Mouse (Mus musculus): ENCODE measurements around the gene Spsb2. TPM values are rescaled to one million over a fixed set of nuclear protein-coding genes. Genes with fewer than 3 reads are reported as not detected.
"Not testable (repeated sequence)": the region's sequence is repeated elsewhere in the genome, so short reads cannot be mapped to it uniquely, and the experiment has no call there.

Spsb2 gene
- total RNA-seq, 2 experiments from 2014 or later: 10.5 to 11.7 TPM

DNA sequence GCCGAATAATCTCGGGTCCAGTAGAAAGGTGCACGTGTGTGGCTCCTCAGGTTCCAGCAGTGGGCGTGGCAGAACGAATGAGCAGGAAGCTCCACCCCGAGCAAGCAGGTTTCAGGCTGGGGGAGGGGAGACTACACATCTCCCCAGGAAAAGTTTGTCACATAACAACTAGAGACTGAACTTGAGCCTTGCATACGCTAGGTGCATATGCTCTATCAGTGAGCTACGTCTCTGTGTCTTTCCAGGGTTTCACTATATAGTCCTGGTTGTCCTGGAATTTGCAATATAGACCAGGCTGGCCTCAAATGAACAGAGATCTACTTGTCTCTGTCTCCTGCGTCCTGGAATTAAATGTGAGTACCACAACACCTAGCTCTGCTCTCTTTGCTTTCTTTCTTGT, 6.1 kb upstream of the Spsb2 start:
- not testable (repeated sequence) for DNase-seq (ENCODE audit: low spot score in 2 of 2)

DNA sequence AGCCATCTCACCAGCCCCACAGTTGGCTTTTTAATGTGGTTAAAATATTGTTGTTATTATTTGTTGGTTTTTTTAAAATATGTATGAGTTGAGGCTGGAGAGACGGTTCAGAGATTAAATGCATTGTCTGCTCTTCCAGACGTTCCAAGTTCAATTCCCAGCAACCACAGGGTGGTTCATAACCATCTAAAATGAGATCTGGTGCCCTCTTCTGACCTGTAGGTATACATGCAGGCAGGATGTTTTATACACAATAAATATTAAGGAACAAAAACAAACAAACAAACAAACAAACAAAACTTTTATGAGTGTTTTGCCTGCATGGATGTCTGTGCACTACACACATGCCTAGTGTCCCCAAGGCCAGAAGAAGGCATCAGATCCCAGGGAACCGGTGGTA, 5.4 kb upstream of the Spsb2 start:
- DNase-seq (ENCODE audit: low spot score in 2 of 2): no peak

DNA sequence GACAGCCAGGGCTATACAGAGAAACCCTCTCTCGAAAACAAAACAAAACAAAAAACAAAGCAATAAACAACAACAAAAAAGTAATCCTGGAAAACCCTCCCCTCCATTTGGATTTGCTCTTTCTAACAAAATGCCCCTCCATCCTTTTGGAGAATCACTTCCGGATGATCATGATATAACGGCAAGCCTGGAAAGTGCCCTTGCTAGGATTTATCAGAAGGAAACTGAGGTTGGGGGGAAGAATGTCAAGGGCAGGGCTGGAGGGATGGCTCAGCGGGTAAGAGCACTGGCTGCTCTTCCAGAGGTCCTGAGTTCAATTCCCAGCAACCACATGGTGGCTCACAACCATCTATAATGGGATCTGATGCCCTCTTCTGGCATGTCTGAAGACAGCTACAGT, 4.8 kb upstream of the Spsb2 start:
- DNase-seq (ENCODE audit: low spot score in 2 of 2): not testable (repeated sequence)

DNA sequence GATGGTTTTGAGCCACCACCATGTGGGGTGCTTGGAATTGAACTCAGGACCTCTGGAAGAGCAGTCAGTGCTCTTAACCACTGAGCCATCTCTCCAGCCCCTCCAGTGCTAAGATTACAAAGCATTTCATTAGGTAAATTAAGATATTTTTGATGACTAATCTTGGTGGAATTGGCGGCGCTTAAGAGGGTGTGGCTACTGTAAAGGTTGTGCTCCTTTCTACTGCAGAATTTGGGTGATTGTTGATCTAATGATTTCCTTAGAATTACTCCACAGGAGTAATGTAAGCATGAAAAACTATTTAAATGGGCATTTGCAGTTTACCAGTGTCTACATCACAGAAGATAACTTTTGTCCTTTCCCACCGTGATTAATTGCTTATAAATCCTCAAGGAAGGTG, 4.1 kb upstream of the Spsb2 start:
- no peak for DNase-seq (ENCODE audit: low spot score in 2 of 2)

DNA sequence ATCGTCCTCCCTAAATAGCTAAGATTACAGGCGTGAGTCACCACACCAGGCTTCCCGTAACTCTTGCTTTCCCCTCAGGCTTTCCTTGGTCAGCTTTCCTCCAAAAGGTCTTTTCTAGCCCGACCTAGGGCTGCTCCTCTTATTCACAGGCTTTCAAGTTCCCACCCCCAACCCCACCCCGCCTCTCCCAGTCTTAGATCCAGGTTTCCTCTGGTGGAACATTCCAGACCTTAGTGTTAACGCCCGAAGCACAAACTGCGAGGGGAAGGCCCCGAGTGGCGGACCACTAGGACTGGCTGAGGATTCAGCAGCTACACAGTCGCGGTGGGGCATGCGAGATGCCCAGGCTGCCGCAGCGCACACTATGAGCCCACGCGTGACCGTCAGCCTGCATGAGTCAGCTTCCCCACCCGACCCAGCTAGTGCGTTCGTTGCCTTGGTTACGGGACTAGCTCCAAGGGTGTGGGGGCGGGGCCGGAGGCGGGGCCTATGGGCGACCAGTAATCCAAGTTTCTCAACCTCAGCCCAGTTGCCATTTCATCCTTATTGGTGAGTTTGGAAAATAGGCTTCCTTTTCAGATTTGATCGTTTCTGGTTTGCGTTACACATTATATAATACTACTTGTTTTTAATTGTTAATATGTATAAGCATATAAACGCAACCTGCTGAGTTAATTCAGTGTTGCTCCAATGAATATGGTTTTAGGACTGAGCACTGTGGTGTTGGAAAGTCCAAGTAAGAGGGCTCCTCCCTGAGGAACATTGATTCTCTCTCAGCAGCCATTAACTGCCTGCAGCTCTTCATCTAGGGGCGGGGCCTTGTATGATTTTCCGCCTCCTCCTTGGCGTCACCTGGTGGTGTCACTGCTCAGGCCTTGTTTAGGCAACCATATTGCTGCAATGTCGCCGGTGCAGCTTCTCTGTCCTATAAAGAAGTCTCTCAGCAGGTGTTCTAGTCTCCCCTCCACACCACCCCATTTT, 2.8 kb upstream of the Spsb2 start:
- peak; percentile 90 to 95 for DNase-seq (ENCODE audit: low spot score in 2 of 2)

DNA sequence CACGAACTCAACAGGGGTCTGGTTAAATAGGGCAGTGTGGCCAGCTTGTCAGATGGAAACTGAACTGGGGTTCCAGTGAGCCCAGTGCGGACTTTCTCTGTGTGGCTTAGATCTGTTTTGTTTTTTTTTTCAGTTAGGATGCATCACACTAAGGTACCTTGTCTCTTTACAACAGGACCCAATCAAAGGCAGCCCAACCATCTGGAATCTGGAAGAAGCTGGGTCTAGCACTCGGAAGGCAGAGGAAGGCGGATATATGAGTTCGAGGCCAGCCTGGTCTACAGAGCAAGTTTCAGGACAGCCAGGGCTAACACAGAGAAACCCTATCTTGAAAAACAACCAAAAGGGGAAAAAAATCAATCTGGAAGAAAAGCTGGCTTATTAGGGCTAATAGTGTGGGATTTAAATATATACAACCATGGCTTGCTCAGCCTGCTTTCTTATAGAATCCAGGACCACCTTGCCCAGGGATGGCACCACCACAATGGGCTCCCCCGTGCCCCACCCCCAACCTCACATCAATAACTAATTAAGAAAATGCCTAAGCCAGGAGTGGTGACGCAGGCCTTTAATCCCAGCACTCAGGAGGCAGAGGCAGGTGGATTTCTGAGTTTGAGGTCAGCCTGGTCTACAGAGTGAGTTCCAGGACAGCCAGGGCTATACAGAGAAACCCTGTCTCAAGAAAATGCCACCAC, 1.9 kb upstream of the Spsb2 start:
- DNase-seq (ENCODE audit: low spot score in 2 of 2): no peak

DNA sequence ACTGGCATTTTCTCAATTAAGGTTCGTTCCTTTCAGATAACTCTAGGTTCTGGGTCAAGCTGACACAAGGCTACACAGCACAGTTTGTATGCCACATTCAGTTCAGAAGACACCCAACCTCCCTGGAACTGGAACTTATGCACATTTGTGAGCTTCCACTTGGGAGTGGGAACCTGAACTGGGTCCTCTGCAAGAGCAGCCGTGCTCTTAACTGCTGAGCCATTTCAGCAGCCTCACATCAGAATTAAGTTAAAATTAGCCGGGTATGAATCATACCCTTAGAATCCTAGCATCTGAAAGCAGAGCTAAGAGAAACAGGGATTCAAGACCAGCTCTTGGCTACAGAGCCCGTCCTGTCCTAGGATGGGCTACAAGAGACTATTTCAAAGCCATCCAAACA, 1.1 kb upstream of the Spsb2 start:
- DNase-seq (ENCODE audit: low spot score in 2 of 2): no peak

DNA sequence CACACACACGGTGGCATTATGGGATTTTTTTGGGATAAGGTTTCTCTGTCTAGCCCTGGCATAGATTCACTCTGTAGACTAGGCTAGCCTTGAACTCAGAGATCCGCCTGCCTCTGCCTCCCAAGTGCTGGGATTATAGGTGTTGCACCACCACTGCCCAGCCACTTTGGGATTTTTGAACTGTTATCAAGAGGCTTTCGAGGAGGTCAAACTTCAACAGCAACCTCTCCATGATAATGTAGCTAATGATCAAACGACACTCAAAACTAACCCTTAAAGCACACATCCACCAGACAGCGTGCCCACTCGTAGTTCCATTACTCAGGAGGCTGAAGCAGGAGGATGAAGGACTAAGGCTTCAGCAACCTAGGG, 489 bp upstream of the Spsb2 start:
- no peak for DNase-seq (ENCODE audit: low spot score in 2 of 2)

DNA sequence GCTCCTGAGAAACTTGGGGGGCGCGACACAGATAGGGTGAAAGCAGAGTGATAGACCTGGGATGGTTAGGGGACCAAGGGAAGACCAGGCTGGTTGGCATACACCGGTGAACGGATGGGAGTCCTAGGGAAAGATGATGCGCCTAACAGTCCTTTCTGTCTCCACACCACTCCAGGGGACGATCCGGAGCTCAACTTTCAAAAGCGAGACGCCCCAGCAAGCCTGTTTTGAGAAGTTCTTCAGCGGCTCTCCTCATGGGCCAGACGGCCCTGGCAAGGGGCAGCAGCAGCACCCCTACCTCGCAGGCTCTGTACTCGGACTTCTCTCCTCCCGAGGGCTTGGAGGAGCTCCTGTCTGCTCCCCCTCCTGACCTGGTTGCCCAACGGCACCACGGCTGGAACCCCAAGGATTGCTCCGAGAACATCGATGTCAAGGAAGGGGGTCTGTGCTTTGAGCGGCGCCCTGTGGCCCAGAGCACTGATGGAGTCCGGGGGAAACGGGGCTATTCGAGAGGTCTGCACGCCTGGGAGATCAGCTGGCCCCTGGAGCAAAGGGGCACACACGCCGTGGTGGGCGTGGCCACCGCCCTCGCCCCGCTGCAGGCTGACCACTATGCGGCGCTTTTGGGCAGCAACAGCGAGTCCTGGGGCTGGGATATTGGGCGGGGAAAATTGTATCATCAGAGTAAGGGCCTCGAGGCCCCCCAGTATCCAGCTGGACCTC, 752 bp downstream of the Spsb2 start:
- peak; percentile 75 to 86 for DNase-seq (ENCODE audit: low spot score in 2 of 2)

DNA sequence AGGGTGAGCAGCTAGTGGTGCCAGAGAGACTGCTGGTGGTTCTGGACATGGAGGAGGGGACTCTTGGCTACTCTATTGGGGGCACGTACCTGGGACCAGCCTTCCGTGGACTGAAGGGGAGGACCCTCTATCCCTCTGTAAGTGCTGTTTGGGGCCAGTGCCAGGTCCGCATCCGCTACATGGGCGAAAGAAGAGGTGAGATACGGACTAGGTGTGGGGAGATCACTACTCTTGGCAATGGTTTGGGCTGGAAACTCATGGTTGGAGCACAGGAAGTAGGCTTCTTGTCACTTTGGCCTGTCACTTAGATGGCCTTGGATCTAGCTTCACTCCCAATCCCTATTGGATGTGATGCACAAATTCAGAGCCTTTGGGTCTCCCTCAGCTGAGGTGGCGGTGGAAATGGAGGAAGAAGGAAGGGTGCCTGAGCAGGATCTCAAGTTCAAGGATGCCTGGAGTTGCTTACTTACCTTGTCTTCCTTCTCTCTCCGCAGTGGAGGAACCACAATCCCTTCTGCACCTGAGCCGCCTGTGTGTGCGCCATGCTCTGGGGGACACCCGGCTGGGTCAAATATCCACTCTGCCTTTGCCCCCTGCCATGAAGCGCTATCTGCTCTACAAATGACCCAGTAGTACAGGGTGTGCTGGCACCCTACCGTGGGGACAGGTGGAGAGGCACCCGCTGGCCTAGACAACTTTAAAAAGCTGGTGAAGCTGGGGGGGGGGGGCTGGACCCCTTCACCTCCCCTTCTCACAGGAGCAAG, 1.5 kb downstream of the Spsb2 start:
- no peak for DNase-seq (ENCODE audit: low spot score in 2 of 2)

DNA sequence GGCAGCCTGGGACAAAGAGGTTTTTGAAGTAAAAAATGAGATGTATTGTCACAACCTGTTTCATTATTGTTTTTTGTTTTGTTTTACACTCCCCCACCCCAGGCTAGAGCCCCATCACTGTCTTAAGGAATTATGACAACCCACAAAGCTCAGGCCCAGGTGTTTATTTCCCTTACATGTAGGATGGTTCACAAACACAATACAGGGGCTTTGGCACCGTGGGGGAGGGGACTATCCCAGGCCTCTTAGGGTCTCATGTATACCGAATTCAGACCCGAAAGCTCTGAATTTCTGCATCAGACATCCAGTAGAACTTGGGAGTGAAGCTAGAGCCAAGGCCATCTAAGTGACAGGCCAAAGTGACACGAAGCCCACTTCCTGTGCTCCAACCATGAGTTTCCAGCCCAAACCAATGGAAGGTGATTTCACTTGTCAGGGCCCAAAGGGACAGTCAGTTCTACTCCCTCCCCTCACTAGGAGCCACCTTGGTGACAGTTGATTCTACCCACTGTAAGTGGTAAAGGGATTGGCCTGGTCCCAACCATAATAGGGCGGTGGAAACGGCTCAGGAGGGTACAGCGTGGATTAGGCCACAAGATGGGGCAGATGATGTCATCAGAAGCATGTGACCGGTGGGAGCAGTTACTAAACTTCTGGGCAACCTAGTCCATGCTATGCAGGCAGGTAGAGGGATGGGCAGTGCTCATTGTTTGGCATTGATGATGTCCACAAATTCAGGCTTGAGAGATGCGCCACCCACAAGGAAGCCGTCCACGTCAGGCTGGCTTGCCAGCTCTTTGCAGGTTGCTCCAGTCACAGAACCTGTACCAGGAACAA, 2.3 kb downstream of the Spsb2 start:
- DNase-seq (ENCODE audit: low spot score in 2 of 2): not testable (repeated sequence)

DNA sequence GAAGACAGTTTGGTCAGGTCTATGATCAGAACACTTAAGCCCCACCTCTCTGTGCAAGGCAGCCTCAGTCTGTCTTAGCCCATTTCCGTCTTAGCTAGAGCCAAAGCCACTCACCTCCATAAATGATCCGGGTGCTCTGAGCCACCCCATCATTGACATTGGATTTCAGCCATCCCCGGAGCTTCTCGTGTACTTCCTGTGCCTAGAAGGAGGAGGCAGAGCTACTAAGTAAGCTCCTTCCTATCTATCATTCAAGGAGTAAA, 2.9 kb downstream of the Spsb2 start:
- DNase-seq (ENCODE audit: low spot score in 2 of 2): no peak

DNA sequence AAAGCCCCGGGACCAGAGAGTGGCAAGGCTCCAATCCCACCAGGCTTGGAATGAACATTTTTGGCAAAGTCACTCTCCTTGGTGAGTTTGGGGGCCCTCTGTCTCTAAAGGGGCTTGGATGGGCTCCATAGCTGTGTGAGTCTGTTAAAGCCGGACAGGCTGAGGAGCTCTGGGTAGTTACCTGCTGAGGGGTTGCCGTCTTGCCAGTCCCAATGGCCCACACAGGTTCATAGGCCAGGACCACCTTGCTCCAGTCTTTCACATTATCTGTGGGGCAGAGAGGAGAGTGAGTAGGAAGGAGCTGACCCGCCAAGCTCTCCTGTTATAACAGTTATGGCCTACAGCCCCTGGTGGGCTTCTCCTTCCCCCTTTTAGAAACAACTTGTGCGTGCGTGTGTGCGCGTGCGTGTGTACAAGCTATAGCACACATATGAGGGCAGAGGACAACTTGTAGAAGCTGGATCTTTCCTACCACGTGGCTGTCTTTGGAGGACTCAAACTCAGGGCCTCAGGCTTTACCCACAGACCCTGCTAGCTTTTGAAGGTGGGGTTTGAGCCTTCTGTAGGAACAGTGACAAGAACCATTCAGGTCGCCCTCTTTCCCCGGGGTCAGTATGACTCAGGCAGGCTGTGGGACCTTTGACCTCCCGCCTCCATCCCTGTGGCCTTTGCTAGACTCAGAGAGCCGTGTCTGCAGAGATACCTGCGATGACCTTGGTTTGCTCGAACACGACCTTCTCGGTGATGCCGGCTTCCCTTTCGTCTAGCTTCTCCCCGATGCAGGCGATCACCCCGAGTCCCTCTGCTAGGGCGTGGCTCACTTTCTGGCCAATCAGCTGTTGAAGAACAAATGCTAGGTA, 3.5 kb downstream of the Spsb2 start:
- DNase-seq (ENCODE audit: low spot score in 2 of 2): no peak

DNA sequence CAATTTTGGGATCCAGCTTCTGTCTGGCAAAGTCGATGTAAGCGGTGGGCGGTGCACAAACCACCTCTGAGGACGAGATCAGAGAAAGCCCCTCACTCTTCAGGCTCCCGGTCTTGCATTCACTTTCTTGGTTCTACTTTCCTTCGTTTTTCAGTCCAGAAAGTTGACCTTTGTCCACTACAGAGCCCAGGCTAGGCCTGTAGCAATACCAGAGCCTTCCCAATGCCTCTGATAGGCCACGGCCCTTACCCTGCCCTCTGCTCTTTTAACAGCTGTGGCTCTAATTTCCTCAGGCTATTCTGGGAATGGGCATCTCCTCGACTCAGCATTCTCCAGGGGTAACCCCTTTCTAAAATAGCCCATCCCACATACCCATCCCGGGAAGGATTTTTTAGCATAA, 4.4 kb downstream of the Spsb2 start:
- DNase-seq (ENCODE audit: low spot score in 2 of 2): no peak

DNA sequence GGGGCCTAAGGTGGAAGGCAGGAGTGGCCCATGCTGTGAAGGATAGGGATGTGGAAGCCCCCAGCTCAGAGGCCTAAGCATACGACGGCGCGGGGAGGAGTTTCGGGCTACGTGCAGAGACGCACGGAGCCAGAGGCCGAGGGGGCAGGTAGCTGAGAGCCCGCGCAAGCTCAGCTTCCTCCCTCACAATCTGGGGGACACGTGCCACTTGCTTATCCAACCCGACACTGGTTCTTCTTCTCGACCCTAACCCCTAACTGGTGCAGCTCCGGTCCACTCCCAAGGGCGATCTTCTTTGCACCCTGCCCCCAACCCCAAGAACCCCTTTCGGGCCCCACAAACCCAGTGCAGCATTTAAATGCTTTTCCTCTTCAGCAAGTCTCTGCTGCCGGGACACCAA, 5.0 kb downstream of the Spsb2 start:
- peak in 1 of 2 experiments; percentile 66 for DNase-seq (ENCODE audit: low spot score in 2 of 2)

DNA sequence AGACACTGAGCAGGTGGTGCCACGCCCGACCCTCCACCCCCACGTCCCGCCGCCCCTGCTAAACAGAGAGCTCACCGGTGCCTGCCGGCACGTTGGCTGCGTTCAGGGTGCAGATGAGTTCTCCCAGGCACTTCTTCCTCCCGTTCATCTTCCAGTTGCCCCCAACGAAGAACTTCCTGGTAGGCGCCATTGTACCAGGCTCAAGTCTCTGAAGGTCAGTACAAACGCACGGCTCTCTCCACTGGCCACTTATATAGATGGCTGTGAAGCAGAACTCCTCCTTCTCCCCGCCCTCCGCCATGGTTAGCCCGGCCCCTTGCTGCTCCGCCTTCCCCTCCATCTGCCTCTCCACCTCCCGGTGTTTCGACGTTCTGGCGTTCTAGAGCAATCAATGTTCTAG, 5.5 kb downstream of the Spsb2 start, which contains the start of gene Tpi1:
Gene Tpi1 (minus strand): TSS at position 364 of the 400 bp plus-strand sequence.
- peak; percentile 78 to 91 for DNase-seq (ENCODE audit: low spot score in 2 of 2)

DNA sequence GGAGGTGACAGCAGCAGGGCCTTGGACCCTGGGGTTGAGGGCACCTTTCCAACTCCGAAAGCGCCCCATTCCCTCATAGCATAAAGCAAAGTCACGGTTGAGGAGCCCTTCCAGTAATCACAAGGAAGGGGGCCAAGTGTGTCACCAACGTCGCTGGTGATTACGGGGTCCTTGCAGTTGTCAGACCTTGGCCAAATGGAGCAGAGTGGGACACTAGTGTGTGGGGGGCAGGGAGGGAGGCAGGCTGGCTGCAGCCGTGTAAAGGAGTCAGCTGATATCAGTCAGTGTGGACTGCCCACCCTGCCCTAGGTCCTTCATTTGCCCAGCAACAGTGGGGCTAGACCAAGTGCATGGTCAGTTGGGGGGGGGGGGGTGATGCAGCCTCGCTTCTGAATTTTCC, 6.0 kb downstream of the Spsb2 start:
- no peak for DNase-seq (ENCODE audit: low spot score in 2 of 2)

DNA sequence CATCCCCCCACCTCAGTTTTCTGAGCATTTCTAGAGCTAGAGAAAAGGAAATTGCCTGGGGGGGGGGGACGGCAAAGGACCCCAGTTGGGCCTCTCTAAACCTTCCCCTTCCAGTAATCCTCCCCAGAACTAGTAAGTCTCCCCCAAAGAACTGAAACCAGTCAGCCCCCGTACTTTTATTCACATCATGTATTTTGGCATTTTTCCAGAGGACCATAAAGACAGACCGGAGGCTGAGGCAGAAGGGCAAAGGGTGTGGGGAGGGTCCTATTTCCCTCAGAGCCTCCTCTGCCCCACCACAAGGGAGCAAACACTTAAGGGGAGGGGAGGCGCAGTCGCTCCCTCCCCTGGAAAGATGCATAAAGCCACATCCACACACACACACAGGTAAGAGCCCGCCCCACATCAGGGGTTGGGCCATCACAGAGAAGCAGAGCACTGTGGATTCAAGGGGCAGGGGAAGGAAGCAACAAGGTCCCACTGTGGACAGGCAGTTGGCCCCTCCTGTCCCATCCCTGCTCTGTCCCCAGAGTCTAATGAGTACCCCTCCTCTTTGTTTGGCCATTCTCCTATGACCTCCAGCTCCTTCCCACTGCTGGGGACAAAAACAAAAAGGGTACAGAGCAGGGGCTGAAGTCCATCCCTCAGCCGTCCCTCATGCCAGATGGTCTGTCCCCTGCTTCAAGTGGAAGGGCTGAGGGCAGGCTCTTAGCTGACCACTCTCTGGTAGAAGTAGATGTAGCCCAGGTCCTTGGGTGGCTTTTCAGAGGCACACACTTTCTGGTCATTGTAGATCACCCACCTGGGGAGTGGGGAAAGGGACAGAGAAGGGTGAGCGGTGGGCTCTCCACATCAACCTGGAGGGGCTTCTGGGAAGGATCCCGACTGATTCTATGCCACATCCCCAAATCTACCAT, 6.7 kb downstream of the Spsb2 start:
- no peak for DNase-seq (ENCODE audit: low spot score in 2 of 2)

Measured in gastrocnemius, postnatal 4 days (tissue).